Mouse (Mus musculus) myocyte (in vitro differentiated cells): ENCODE measurements around the gene Slc51a. TPM values are rescaled to one million over a fixed set of nuclear protein-coding genes. Genes with fewer than 3 reads are reported as not detected.

ENCODE experiments used
- H3K27me3 ChIP-seq: one replicate; pipeline ENCODE4 v1.6.1; 2011; ENCODE audit not compliant: control insufficient read depth, insufficient read depth, insufficient read length
- H3K36me3 ChIP-seq: one replicate; pipeline ENCODE4 v1.6.1; 2011; ENCODE audit not compliant: control insufficient read depth, insufficient read depth
- H3K4me2 ChIP-seq: one replicate; pipeline ENCODE4 v1.6.1; 2011; ENCODE audit warnings: low read depth, control low read depth
- H3K4me3 ChIP-seq: one replicate; pipeline ENCODE4 v1.5.1; 2011; ENCODE audit warnings: mild to moderate bottlenecking, control low read depth, moderate library complexity
- H3K79me2 ChIP-seq: one replicate; pipeline ENCODE4 v1.6.1; 2011; ENCODE audit not compliant: control insufficient read depth, insufficient read depth
- H3ac ChIP-seq: one replicate; pipeline ENCODE4 v1.6.1; 2011; ENCODE audit not compliant: control insufficient read depth, insufficient read length
- CEBPB ChIP-seq: IDR thresholded peaks from 2 replicates; pipeline ENCODE4 v1.6.1; 2011; ENCODE audit warnings: mild to moderate bottlenecking, moderate library complexity; ENCODE audit not compliant: poor library complexity, insufficient read depth, severe bottlenecking
- E2F4 ChIP-seq: IDR thresholded peaks from one replicate; pipeline ENCODE4 v1.6.1; 2011; ENCODE audit warnings: mild to moderate bottlenecking, control low read depth, moderate library complexity; ENCODE audit not compliant: insufficient read depth
- MAX ChIP-seq: IDR thresholded peaks from one replicate; pipeline ENCODE4 v1.6.1; 2011; ENCODE audit warnings: low read depth, mild to moderate bottlenecking, control low read depth
- MYOD1 ChIP-seq, 3 experiments: IDR thresholded peaks; one replicate each; pipeline ENCODE4 v1.6.1; 2011; ENCODE audit warnings: control low read depth in 2 of 3, low read depth in 2 of 3, mild to moderate bottlenecking in 2 of 3, moderate library complexity in 1 of 3; ENCODE audit not compliant: insufficient read length in 2 of 3, control insufficient read depth in 1 of 3
- MYOG ChIP-seq, 3 experiments: IDR thresholded peaks; one replicate each; pipeline ENCODE4 v1.6.1; 2011; ENCODE audit warnings: control low read depth in 2 of 3, low read depth in 2 of 3, mild to moderate bottlenecking in 2 of 3; ENCODE audit not compliant: insufficient read length in 2 of 3, control insufficient read depth in 1 of 3, insufficient read depth in 1 of 3
- POLR2A ChIP-seq: IDR thresholded peaks from one replicate; pipeline ENCODE4 v1.6.1; 2011; ENCODE audit warnings: low read depth, mild to moderate bottlenecking, control low read depth, moderate library complexity; ENCODE audit not compliant: insufficient read length
- POLR2AphosphoS2 ChIP-seq: IDR thresholded peaks from one replicate; pipeline ENCODE4 v1.6.1; 2011; ENCODE audit warnings: low read depth, control low read depth; ENCODE audit not compliant: insufficient read length
- REST ChIP-seq: IDR thresholded peaks from one replicate; pipeline ENCODE4 v1.6.1; 2011; ENCODE audit warnings: mild to moderate bottlenecking, control low read depth, moderate library complexity; ENCODE audit not compliant: insufficient read depth, insufficient read length
- SRF ChIP-seq: IDR thresholded peaks from one replicate; pipeline ENCODE4 v1.6.1; 2011; ENCODE audit warnings: low read depth; ENCODE audit not compliant: control insufficient read depth, insufficient read length
- TCF12 ChIP-seq: IDR thresholded peaks from one replicate; pipeline ENCODE4 v1.6.1; 2011; ENCODE audit warnings: mild to moderate bottlenecking, control low read depth; ENCODE audit not compliant: poor library complexity, insufficient read depth, severe bottlenecking
- TCF3 ChIP-seq: IDR thresholded peaks from one replicate; pipeline ENCODE4 v1.6.1; 2011; ENCODE audit warnings: low read depth, control low read depth; ENCODE audit not compliant: insufficient read length
- USF1 ChIP-seq: IDR thresholded peaks from one replicate; pipeline ENCODE4 v1.6.1; 2011; ENCODE audit warnings: low read depth, mild to moderate bottlenecking, control low read depth, moderate library complexity
- polyA plus RNA-seq: library from polyadenylated mRNA; unstranded; fragments of >200 nt; fragmentation: generic; extraction: Trizol; gene quantifications from one replicate; pipeline ENCODE4 v1.2.1, GENCODE M21; 2012; ENCODE audit warnings: missing spikeins

The Slc51a gene
- polyA plus RNA-seq, 1 experiment, result 0.28 TPM

DNA sequence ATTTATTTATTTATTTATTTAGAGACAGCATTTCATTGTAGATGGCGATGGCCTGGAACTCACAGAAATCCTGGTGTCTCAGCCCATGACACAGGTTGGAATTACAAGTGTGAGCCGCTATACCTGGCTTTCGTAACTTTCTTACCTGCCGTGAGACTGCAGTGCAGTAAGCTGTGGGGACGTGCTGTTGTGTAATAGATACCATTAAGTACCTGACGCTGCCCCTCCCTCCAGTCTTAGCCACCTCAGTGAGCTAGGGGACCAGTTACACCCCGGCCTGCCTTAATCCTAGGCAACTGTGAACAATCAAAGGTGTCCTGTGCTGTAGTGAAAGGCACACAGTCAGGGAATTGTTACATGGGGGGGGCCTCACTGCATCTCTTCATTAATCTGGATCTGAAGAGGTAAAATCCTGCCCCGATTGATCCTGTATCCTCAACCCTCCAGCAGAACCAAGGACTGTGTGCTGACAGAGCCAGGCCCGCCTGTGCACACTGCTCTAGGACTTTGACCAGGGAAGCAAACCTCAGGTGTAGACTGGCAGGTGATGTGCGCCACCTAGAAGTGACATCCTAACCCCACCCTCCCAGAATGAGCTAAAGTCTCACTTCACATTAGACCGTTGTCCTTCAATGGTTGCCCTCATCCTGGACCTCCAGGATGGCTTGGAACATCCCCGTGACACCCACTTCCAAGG is 30.3 kb upstream of the Slc51a start:
- no peaks in the 10 kb centered on the region for H3K79me2 ChIP-seq
- H3ac ChIP-seq, result no peak overlapping the region
- no peak overlapping the region for H3K4me2 ChIP-seq
- TF ChIP-seq E2F4 (no peak), POLR2AphosphoS2 (no peak), TCF12 (no peak), MYOG (IDR thresholded peaks at IDR 0.05; ENCODE audit: control insufficient read depth in 1 of 3, insufficient read depth in 1 of 3, insufficient read length in 2 of 3, low read depth in 2 of 3) (no peak), MAX (no peak), POLR2A (no peak), REST (no peak), SRF (no peak), TCF3 (no peak), USF1 (no peak), MYOD1 (IDR thresholded peaks at IDR 0.05; ENCODE audit: control insufficient read depth in 1 of 3, insufficient read length in 2 of 3, low read depth in 2 of 3) (no peak), CEBPB (no peak)
- H3K36me3 ChIP-seq, result no peaks in the 10 kb centered on the region
- H3K4me3 ChIP-seq, result no peak overlapping the region
- H3K27me3 ChIP-seq, result no peaks in the 10 kb centered on the region

DNA sequence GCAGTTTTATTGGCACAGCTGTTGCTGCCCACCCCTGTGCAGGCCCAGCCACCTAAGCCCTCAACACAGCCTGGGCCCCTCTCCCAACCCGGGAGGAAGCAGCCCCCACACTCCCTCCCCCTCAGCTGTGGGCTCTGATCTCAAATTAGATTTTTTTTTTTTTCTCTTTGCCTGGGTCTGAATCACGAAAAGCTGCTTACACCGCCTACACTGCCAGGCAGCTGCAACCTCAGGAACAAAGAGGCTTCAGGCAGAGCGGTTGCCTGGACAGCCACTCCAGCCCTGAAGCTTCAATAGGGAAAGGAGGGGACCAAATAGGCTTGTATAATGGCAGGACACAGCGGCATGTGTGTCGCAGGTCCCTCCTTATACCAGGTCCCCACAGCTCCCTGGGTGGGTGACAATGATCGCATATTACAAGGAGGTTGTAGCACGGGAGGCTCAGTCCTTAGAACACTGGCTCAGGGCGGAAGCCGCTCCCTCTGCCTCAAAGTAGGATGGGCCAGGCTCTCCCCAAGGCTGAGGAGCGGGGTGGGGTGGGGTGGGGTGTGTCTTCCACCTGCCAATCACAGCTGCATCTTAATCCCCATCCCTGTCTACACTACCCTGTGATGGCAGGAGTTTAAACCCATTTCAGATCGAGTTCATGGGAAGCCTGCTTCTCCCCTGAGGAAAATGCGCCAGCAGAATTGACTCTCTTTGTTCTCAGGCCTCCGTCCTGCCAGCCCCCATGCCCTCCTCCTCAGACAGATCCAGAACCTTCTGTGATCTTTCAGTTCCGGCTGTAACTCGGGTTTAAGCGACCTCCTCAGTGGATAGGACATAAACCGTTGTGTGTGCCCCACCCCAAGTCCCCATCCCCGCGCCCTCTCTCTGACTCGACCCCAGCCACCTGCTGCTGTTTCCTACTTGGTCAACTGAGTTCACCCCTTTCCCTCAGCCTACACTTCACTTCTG is 28.6 kb upstream of the Slc51a start:
- H3K36me3 ChIP-seq, result no peaks in the 10 kb centered on the region
- TF ChIP-seq TCF3, result peak; percentile 11
- TF ChIP-seq POLR2AphosphoS2, result no peak
- TF ChIP-seq SRF, result no peak
- TF ChIP-seq USF1, result no peak
- TF ChIP-seq MAX, result no peak
- TF ChIP-seq CEBPB, result no peak
- peak; percentile 69 for TF ChIP-seq POLR2A
- TF ChIP-seq E2F4, result no peak
- TF ChIP-seq TCF12, result peak; percentile 81
- peak; percentile 13 to 84 (median 72) for TF ChIP-seq MYOG (IDR thresholded peaks at IDR 0.05; ENCODE audit: control insufficient read depth in 1 of 3, insufficient read depth in 1 of 3, insufficient read length in 2 of 3, low read depth in 2 of 3)
- TF ChIP-seq REST, result no peak
- peak in 2 of 3 experiments; percentile 82 to 90 for TF ChIP-seq MYOD1 (IDR thresholded peaks at IDR 0.05; ENCODE audit: control insufficient read depth in 1 of 3, insufficient read length in 2 of 3, low read depth in 2 of 3)
- peak overlapping the region; percentile 4 for H3K4me3 ChIP-seq
- H3K4me2 ChIP-seq, result peak overlapping the region; percentile 75
- no peak overlapping the region for H3ac ChIP-seq
- no peaks in the 10 kb centered on the region for H3K27me3 ChIP-seq
- H3K79me2 ChIP-seq, result no peaks in the 10 kb centered on the region

DNA sequence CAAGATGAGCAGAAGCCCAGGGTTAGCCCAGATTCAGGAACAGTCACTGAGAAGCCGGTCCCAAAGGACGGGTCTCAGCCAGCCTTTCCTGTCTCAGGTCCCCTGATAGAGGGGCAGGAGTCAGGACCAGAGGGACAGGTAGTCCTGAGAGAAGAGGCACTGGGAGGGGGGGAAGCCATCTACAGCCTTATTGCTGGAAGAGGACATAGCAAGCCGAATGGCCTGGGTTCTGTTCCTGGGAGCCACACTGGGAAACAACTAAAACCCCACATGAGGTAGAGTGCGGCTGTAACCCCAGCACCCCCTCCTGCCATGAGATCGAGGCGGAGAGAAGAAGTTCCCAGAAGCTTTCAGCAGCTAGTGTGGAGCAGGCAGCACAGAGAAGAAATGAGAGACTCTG is 26.3 kb upstream of the Slc51a start:
- Histone ChIP-seq H3K4me3 (no peak overlapping the region), H3K27me3 (no peaks in the 10 kb centered on the region), H3K36me3 (no peaks in the 10 kb centered on the region), H3ac (no peak overlapping the region), H3K4me2 (no peak overlapping the region), H3K79me2 (no peaks in the 10 kb centered on the region)
- TF ChIP-seq POLR2A (no peak), CEBPB (no peak), MYOG (IDR thresholded peaks at IDR 0.05; ENCODE audit: control insufficient read depth in 1 of 3, insufficient read depth in 1 of 3, insufficient read length in 2 of 3, low read depth in 2 of 3) (no peak), REST (no peak), E2F4 (no peak), MAX (no peak), SRF (no peak), POLR2AphosphoS2 (no peak), TCF3 (no peak), USF1 (no peak), TCF12 (no peak), MYOD1 (IDR thresholded peaks at IDR 0.05; ENCODE audit: control insufficient read depth in 1 of 3, insufficient read length in 2 of 3, low read depth in 2 of 3) (no peak)

DNA sequence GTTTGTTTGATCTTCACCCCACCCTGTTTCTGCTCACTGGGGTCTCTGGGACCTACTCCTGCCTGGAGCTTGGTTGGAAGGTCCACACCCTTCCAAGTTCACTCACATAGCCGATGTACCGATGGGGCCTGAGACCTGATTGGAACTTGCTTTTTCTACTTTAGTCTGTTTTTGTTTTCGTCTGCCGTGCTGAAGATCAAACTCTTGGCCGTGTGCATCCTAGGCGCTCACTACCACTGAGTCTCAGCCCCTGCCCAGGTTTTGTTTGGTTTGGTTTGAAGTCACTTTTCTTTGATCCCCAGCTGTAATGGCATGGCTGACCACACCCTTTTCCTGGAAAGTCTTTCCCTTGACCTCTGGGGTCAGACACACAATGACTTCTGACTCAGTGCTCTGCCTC is 25.7 kb upstream of the Slc51a start:
- no peak overlapping the region for H3K4me3 ChIP-seq
- no peak overlapping the region for H3K4me2 ChIP-seq
- H3K79me2 ChIP-seq, result no peaks in the 10 kb centered on the region
- TF ChIP-seq POLR2A (no peak), TCF3 (no peak), SRF (no peak), CEBPB (no peak), USF1 (no peak), REST (no peak), E2F4 (no peak)
- H3ac ChIP-seq, result no peak overlapping the region
- H3K27me3 ChIP-seq, result no peaks in the 10 kb centered on the region
- no peaks in the 10 kb centered on the region for H3K36me3 ChIP-seq
